Mouse (Mus musculus): ENCODE measurements around the gene Adamtsl5. TPM values are rescaled to one million over a fixed set of nuclear protein-coding genes. Genes with fewer than 3 reads are reported as not detected.

The Adamtsl5 gene
- polyA plus RNA-seq, 1 experiment, result 10.8 TPM

GRCm38 (mm10) chr10:80311560-80311959, 36.7 kb downstream of the Adamtsl5 start:
- peak in 1 of 2 experiments; percentile 53 for DNase-seq
- Histone ChIP-seq H3K27me3 (ENCODE audit: control insufficient read depth, insufficient read depth, low read length) (no peaks in the 10 kb centered on the region), H3K4me3 (replicated peaks; ENCODE audit: insufficient read depth, low read depth, low read length) (no peak overlapping the region), H3K4me1 (ENCODE audit: control insufficient read depth, insufficient read depth, low read length) (peaks cover 43% of the 10 kb centered on the region), H3K27ac (ENCODE audit: insufficient read depth, low read length) (no peak overlapping the region; the same call in 1 of the 2 replicates)
- TF ChIP-seq CTCF (IDR thresholded peaks at IDR 0.05; ENCODE audit: borderline replicate concordance, insufficient read depth, low read depth, low read length) (no peak), POLR2A (IDR thresholded peaks at IDR 0.05; ENCODE audit: borderline replicate concordance, insufficient read depth, low read length) (no peak)
- WGBS, result 24% methylated on average over 16 of the region's 16 CpGs

DNA sequence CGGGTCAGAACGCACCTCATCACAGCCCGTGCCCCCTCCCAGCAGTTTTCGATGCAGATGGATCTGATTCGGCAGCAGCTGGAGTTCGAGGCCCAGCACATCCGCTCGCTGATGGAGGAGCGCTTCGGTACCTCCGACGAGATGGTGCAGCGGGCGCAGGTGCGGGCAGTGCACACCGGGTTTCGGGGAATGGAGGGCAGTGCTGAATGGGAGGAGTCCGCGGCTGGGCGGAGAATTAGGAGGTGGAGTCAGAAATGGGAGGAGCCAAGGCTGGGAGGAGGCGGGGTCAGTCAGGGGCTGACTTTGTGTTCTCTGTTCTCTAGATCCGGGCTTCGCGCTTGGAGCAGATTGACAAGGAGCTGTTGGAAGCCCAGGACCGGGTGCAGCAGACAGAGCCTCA, 43.4 kb downstream of the Adamtsl5 start:
- TF ChIP-seq POLR2A (IDR thresholded peaks at IDR 0.05; ENCODE audit: borderline replicate concordance, insufficient read depth, low read length) (no peak), CTCF (IDR thresholded peaks at IDR 0.05; ENCODE audit: borderline replicate concordance, insufficient read depth, low read depth, low read length) (no peak)
- Histone ChIP-seq H3K4me1 (ENCODE audit: control insufficient read depth, insufficient read depth, low read length) (peaks cover 22% of the 10 kb centered on the region), H3K27me3 (ENCODE audit: control insufficient read depth, insufficient read depth, low read length) (no peaks in the 10 kb centered on the region), H3K27ac (ENCODE audit: insufficient read depth, low read length) (no peak overlapping the region), H3K4me3 (replicated peaks; ENCODE audit: insufficient read depth, low read depth, low read length) (no peak overlapping the region)
- WGBS, result 52% methylated on average over 25 of the region's 25 CpGs
- no peak for DNase-seq

DNA sequence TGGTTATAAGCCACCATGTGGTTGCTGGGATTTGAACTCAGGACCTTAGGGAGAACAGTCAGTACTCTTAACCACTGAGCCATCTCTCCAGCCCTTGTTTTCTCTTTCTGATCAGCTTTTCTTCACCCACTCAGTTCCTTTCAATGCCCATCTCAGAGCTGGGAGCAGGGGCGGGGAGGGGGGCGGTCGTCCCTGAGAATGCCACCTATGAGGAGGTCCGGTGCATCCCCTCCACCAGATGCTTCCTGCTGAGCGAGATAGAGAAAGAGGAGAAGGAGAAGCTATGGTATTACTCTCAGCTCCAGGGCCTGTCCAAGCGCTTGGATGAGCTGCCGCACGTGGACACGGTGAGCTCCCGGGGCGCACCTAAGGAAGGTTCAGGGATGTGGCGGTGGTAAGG, 43.8 kb downstream of the Adamtsl5 start:
- H3K4me1 ChIP-seq (ENCODE audit: control insufficient read depth, insufficient read depth, low read length), result peaks cover 22% of the 10 kb centered on the region
- no peak for DNase-seq
- TF ChIP-seq CTCF (IDR thresholded peaks at IDR 0.05; ENCODE audit: borderline replicate concordance, insufficient read depth, low read depth, low read length), result no peak
- no peak for TF ChIP-seq POLR2A (IDR thresholded peaks at IDR 0.05; ENCODE audit: borderline replicate concordance, insufficient read depth, low read length)
- no peaks in the 10 kb centered on the region for H3K27me3 ChIP-seq (ENCODE audit: control insufficient read depth, insufficient read depth, low read length)
- no peak overlapping the region for H3K4me3 ChIP-seq (replicated peaks; ENCODE audit: insufficient read depth, low read depth, low read length)
- 72% methylated on average over 12 of the region's 12 CpGs for WGBS
- no peak overlapping the region for H3K27ac ChIP-seq (ENCODE audit: insufficient read depth, low read length)

DNA sequence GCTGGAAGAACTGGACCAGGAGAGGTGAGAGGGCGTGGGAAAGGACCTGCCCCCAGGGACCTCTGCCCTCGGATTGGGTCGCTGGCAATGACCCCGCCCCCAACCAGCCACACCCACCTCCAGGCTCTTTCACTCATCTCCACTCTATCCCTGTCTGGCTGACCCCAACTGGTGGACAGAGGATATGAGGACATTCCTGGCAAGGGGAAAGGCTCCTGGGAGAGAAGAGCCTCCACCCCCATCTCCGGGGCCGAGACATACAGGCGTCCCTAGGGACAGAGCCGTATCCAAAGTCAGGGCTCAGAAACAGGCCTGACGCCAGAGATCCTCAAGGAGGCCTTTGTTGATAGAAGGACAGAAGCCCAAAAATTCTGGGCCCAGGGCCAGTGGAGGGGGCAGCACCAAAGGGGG, 45.7 kb downstream of the Adamtsl5 start:
- Histone ChIP-seq H3K27me3 (ENCODE audit: control insufficient read depth, insufficient read depth, low read length) (no peaks in the 10 kb centered on the region), H3K4me1 (ENCODE audit: control insufficient read depth, insufficient read depth, low read length) (peaks cover 32% of the 10 kb centered on the region), H3K4me3 (replicated peaks; ENCODE audit: insufficient read depth, low read depth, low read length) (no peak overlapping the region), H3K27ac (ENCODE audit: insufficient read depth, low read length) (0 out of 2 replicates have a peak overlapping the region, but pooled peaks have one; percentile 60)
- peak; percentile 59 to 74 for DNase-seq
- WGBS, result 14% methylated on average over 9 of the region's 9 CpGs
- TF ChIP-seq POLR2A (IDR thresholded peaks at IDR 0.05; ENCODE audit: borderline replicate concordance, insufficient read depth, low read length), result no peak
- no peak for TF ChIP-seq CTCF (IDR thresholded peaks at IDR 0.05; ENCODE audit: borderline replicate concordance, insufficient read depth, low read depth, low read length)

- WGBS, result 5% methylated on average over 5 of the region's 5 CpGs
- Histone ChIP-seq H3K4me3 (replicated peaks; ENCODE audit: insufficient read depth, low read depth, low read length) (peak overlapping the region; percentile 18), H3K4me1 (ENCODE audit: control insufficient read depth, insufficient read depth, low read length) (peaks cover 36% of the 10 kb centered on the region), H3K27ac (ENCODE audit: insufficient read depth, low read length) (peak overlapping the region; percentile 60), H3K27me3 (ENCODE audit: control insufficient read depth, insufficient read depth, low read length) (no peaks in the 10 kb centered on the region)
- peak; percentile 49 to 62 for DNase-seq
- no peak for TF ChIP-seq POLR2A (IDR thresholded peaks at IDR 0.05; ENCODE audit: borderline replicate concordance, insufficient read depth, low read length)
- TF ChIP-seq CTCF (IDR thresholded peaks at IDR 0.05; ENCODE audit: borderline replicate concordance, insufficient read depth, low read depth, low read length), result no peak
These were observed 46.2 kb downstream of the Adamtsl5 start for GRCm38 (mm10) chr10:80302082-80302355.

DNA sequence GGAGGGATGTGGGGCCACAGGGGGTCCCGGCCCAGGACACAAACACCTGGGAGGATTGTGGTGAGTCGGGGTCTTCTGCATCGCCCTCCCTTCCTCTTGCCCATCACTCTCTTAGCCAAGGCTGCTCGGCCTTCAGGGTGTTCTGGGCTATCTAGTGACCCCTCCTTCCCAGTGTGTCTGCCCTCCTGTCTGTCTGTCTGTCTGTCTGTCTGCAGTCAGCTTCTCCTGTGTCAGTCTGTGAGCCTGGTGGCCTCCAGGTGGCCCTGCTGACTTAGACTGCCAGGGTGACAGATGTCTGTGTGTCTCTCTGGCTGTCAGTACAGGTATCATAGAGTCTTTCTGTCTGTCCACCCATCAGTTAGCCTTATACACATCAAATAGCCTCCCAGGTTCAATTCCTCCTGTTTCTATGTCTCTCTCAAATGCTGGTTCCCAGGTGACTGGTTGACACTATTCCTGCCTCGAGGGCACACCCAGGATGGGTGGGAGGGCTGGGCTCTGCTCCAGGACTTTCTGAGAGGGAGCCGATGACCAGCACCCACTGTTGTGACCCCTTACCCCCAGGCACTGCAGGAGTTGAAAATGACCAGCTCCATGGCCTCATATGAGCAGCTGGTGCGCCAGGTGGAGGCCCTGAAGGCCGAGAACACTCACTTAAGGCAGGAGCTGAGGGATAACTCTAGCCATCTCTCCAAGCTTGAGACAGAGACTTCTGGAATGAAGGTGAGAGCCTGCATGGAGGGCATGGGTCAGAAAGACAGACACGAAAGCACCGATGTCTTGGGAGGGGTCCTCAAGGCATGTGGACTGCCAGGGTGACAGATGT, 46.7 kb downstream of the Adamtsl5 start:
- H3K27ac ChIP-seq (ENCODE audit: insufficient read depth, low read length), result peak overlapping the region; percentile 60
- H3K27me3 ChIP-seq (ENCODE audit: control insufficient read depth, insufficient read depth, low read length), result no peaks in the 10 kb centered on the region
- 19% methylated on average over 10 of the region's 10 CpGs for WGBS
- H3K4me3 ChIP-seq (replicated peaks; ENCODE audit: insufficient read depth, low read depth, low read length), result peak overlapping the region; percentile 97
- peaks cover 41% of the 10 kb centered on the region for H3K4me1 ChIP-seq (ENCODE audit: control insufficient read depth, insufficient read depth, low read length)
- no peak for DNase-seq
- no peak for TF ChIP-seq CTCF (IDR thresholded peaks at IDR 0.05; ENCODE audit: borderline replicate concordance, insufficient read depth, low read depth, low read length)
- TF ChIP-seq POLR2A (IDR thresholded peaks at IDR 0.05; ENCODE audit: borderline replicate concordance, insufficient read depth, low read length), result no peak

DNA sequence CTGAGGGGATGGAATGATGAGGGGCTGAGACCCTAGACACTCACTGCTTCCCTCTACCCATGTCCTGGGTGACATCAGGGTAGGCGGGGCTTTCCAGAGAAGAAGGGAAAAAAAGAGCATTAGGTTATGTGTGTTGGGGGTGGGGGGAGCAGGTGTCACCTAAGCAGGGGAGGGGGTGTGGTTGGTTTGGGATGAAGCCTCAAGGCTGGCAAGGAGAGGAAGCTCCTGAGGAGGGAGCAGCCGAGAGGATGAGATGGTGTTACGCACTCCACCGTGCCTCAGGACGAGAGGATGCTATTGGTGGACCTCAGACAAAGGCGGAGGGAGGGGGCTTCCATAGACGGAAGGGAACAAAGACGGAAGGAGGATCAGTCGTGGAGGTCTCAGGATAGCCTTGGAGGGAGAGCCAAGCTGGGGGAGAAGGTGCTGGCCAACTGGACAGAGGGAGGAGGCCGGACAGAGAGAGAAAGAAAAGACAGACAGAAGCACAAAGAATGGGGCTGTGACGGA, 47.5 kb downstream of the Adamtsl5 start:
- 6% methylated on average over 11 of the region's 11 CpGs for WGBS
- TF ChIP-seq CTCF (IDR thresholded peaks at IDR 0.05; ENCODE audit: borderline replicate concordance, insufficient read depth, low read depth, low read length) (no peak), POLR2A (IDR thresholded peaks at IDR 0.05; ENCODE audit: borderline replicate concordance, insufficient read depth, low read length) (0 out of 2 replicates have a peak, but pooled peaks have one; percentile 6)
- Histone ChIP-seq H3K27me3 (ENCODE audit: control insufficient read depth, insufficient read depth, low read length) (no peaks in the 10 kb centered on the region), H3K4me1 (ENCODE audit: control insufficient read depth, insufficient read depth, low read length) (peaks cover 41% of the 10 kb centered on the region), H3K4me3 (replicated peaks; ENCODE audit: insufficient read depth, low read depth, low read length) (peak overlapping the region; percentile 97), H3K27ac (ENCODE audit: insufficient read depth, low read length) (peak overlapping the region; percentile 24)
- DNase-seq, result no peak

GRCm38 (mm10) chr10:80299824-80300223, 48.4 kb downstream of the Adamtsl5 start:
- Histone ChIP-seq H3K27ac (ENCODE audit: insufficient read depth, low read length) (peak overlapping the region; percentile 93), H3K4me1 (ENCODE audit: control insufficient read depth, insufficient read depth, low read length) (peaks cover 43% of the 10 kb centered on the region), H3K27me3 (ENCODE audit: control insufficient read depth, insufficient read depth, low read length) (no peaks in the 10 kb centered on the region), H3K4me3 (replicated peaks; ENCODE audit: insufficient read depth, low read depth, low read length) (peak overlapping the region; percentile 97)
- WGBS, result 5% methylated on average over 10 of the region's 10 CpGs
- DNase-seq, result no peak
- TF ChIP-seq POLR2A (IDR thresholded peaks at IDR 0.05; ENCODE audit: borderline replicate concordance, insufficient read depth, low read length) (0 out of 2 replicates have a peak, but pooled peaks have one; percentile 13), CTCF (IDR thresholded peaks at IDR 0.05; ENCODE audit: borderline replicate concordance, insufficient read depth, low read depth, low read length) (no peak)
